Mouse (Mus musculus): ENCODE results near the gene Vps37c. TPM values are rescaled to one million over a fixed set of nuclear protein-coding genes. Genes with fewer than 3 reads are reported as not detected.

The Vps37c gene
- polyA plus RNA-seq, 1 experiment from 2014 or later: 26.2 TPM

DNA sequence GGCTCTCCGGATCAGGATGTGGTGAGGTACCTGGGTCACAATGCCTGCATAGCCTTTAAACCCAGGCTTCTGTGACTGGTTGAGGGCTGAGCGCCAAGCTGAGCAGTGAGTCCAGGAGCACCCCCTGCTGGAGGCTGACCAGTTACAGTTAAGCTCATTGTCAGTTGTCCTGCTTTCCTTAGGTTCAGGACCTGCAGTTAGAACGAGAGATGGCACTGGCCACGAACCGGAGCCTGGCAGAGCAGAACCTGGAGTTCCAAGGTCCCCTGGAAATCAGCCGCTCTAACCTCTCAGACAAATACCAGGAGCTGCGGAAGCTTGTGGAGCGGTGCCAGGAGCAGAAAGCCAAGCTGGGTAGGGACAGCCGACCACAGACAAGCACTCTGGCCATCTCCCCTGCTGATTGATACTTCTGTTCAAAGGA is 21.6 kb downstream of the Vps37c start:
- Histone ChIP-seq H3K9me3 (replicated peaks; ENCODE audit: control insufficient read depth, low read length) (no peaks in the 10 kb centered on the region), H3K9ac (replicated peaks; ENCODE audit: low read length) (no peak overlapping the region), H3K27ac (replicated peaks; ENCODE audit: low read depth, low read length) (no peak overlapping the region), H3K4me3 (ENCODE audit: low read depth, low read length) (no peak overlapping the region), H3K4me2 (ENCODE audit: low read depth, low read length) (no peak overlapping the region), H3K4me1 (ENCODE audit: control insufficient read depth, insufficient read depth, low read length) (no peaks in the 10 kb centered on the region), H3K27me3 (ENCODE audit: control insufficient read depth, insufficient read depth, low read length) (no peaks in the 10 kb centered on the region), H3K36me3 (replicated peaks; ENCODE audit: control insufficient read depth, insufficient read depth, low read depth, low read length) (peaks cover 4% of the 10 kb centered on the region)
- ATAC-seq (replicated peaks; ENCODE audit: insufficient number of reproducible peaks, low FRiP score, low TSS enrichment, low read depth) (peak; percentile 25; the same call in 1 of the 2 replicates), DNase-seq (ENCODE audit: low spot score) (peak; percentile 44)
- 78% methylated on average over 9 of the region's 9 CpGs for WGBS

DNA sequence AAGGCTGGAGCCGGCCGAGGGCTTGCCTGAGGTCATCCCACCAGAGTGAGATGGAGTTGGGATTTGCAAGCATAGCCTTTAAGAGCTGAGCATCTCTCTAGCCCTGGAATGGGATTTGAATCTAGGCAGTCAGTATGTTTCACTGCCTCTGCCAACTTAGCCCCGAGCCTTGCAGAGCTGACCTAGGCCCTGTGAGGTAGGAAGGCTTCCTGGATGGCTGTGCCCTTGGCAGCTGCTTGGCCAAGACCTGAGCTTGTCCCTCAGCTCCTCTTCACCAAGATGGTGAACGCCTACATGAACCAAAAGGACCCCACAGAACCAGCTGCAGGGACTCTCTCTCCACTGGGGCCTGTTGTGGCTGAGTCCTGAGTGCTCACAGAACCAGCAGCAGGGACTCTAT is 22.2 kb downstream of the Vps37c start:
- Histone ChIP-seq H3K4me1 (ENCODE audit: control insufficient read depth, insufficient read depth, low read length) (no peaks in the 10 kb centered on the region), H3K9ac (replicated peaks; ENCODE audit: low read length) (no peak overlapping the region), H3K9me3 (replicated peaks; ENCODE audit: control insufficient read depth, low read length) (no peaks in the 10 kb centered on the region), H3K27me3 (ENCODE audit: control insufficient read depth, insufficient read depth, low read length) (no peaks in the 10 kb centered on the region), H3K4me3 (ENCODE audit: low read depth, low read length) (no peak overlapping the region), H3K4me2 (ENCODE audit: low read depth, low read length) (no peak overlapping the region), H3K27ac (replicated peaks; ENCODE audit: low read depth, low read length) (no peak overlapping the region), H3K36me3 (replicated peaks; ENCODE audit: control insufficient read depth, insufficient read depth, low read depth, low read length) (peaks cover 4% of the 10 kb centered on the region)
- DNase-seq (ENCODE audit: low spot score) (no peak), ATAC-seq (replicated peaks; ENCODE audit: insufficient number of reproducible peaks, low FRiP score, low TSS enrichment, low read depth) (no peak)
- 82% methylated on average over 4 of the region's 4 CpGs for WGBS

DNA sequence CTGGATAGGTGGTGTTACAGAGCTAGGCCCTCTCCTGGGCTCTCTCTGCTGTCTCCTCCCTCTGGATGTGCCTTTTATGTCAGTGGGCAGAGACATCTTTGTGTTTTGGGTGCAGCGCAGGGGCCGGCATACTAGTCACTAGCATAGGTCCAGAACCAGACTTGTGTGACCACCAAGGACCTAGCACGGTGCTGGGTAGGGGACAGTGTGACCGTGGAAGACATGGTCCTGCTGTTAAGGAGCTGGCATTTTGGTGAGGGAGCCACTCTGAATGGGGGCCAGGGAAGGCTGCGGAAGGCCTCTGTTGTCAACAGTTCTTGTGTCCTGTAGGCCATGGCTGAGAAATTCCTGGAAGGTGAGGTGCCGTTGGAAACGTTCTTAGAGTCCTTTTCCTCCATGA is 23.7 kb downstream of the Vps37c start:
- H3K9me3 ChIP-seq (replicated peaks; ENCODE audit: control insufficient read depth, low read length): no peaks in the 10 kb centered on the region
- 92% methylated on average over 7 of the region's 7 CpGs for WGBS
- no peak overlapping the region for H3K27ac ChIP-seq (replicated peaks; ENCODE audit: low read depth, low read length)
- no peak overlapping the region for H3K4me2 ChIP-seq (ENCODE audit: low read depth, low read length)
- DNase-seq (ENCODE audit: low spot score): no peak
- H3K4me3 ChIP-seq (ENCODE audit: low read depth, low read length): no peak overlapping the region
- no peaks in the 10 kb centered on the region for H3K27me3 ChIP-seq (ENCODE audit: control insufficient read depth, insufficient read depth, low read length)
- no peaks in the 10 kb centered on the region for H3K4me1 ChIP-seq (ENCODE audit: control insufficient read depth, insufficient read depth, low read length)
- no peak overlapping the region for H3K9ac ChIP-seq (replicated peaks; ENCODE audit: low read length)
- no peak for ATAC-seq (replicated peaks; ENCODE audit: insufficient number of reproducible peaks, low FRiP score, low TSS enrichment, low read depth)
- H3K36me3 ChIP-seq (replicated peaks; ENCODE audit: control insufficient read depth, insufficient read depth, low read depth, low read length): peaks cover 4% of the 10 kb centered on the region

DNA sequence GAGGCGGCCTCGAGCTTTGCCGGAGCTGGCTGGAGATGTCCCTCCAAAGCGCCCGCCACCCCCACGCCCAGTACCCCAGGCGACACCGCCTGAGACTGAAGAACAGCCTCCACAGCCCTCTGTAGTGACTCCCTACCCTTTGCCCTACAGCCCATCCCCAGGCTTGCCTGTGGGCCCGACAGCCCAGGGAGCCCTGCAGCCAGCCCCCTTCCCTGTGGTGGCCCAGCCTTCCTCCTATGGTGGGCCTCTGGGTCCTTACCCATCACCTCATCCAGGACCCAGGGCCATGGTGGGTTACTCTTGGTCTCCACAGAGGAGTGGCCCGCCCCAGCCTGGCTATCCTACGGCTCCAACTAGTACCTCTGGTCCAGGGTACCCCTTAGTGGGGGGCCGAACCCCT is 24.1 kb downstream of the Vps37c start:
- Histone ChIP-seq H3K9ac (replicated peaks; ENCODE audit: low read length) (no peak overlapping the region), H3K9me3 (replicated peaks; ENCODE audit: control insufficient read depth, low read length) (no peaks in the 10 kb centered on the region), H3K36me3 (replicated peaks; ENCODE audit: control insufficient read depth, insufficient read depth, low read depth, low read length) (peaks cover 4% of the 10 kb centered on the region), H3K27ac (replicated peaks; ENCODE audit: low read depth, low read length) (no peak overlapping the region), H3K4me2 (ENCODE audit: low read depth, low read length) (no peak overlapping the region), H3K27me3 (ENCODE audit: control insufficient read depth, insufficient read depth, low read length) (no peaks in the 10 kb centered on the region), H3K4me1 (ENCODE audit: control insufficient read depth, insufficient read depth, low read length) (no peaks in the 10 kb centered on the region), H3K4me3 (ENCODE audit: low read depth, low read length) (no peak overlapping the region)
- WGBS: 96% methylated on average over 12 of the region's 12 CpGs
- ATAC-seq (replicated peaks; ENCODE audit: insufficient number of reproducible peaks, low FRiP score, low TSS enrichment, low read depth) (0 out of 2 replicates have a peak, but pooled peaks have one; percentile 8), DNase-seq (ENCODE audit: low spot score) (no peak)

DNA sequence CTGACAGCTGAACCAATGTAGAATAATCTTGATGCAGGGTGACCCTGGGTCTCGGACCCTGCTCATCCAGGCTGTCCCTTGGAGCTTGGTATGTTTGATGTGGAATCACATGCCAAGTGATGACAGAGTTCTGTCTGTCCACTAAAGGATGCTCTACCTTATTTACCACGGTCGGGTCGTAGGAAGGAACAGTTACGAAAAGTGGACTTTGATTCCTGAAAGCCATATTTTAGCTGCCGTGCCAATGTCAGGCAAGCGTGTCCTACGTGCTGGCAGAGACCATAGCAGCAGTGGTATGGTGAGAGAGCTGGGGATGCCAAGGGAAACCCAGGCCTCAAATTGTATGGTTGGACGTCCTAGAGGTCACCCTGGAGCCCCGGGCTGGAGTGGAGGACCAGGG is 25.0 kb downstream of the Vps37c start:
- Histone ChIP-seq H3K9ac (replicated peaks; ENCODE audit: low read length) (no peak overlapping the region), H3K36me3 (replicated peaks; ENCODE audit: control insufficient read depth, insufficient read depth, low read depth, low read length) (peaks cover 4% of the 10 kb centered on the region), H3K4me2 (ENCODE audit: low read depth, low read length) (no peak overlapping the region), H3K27me3 (ENCODE audit: control insufficient read depth, insufficient read depth, low read length) (no peaks in the 10 kb centered on the region), H3K4me3 (ENCODE audit: low read depth, low read length) (no peak overlapping the region), H3K27ac (replicated peaks; ENCODE audit: low read depth, low read length) (no peak overlapping the region), H3K4me1 (ENCODE audit: control insufficient read depth, insufficient read depth, low read length) (no peaks in the 10 kb centered on the region), H3K9me3 (replicated peaks; ENCODE audit: control insufficient read depth, low read length) (no peaks in the 10 kb centered on the region)
- no peak for ATAC-seq (replicated peaks; ENCODE audit: insufficient number of reproducible peaks, low FRiP score, low TSS enrichment, low read depth)
- WGBS: 93% methylated on average over 10 of the region's 10 CpGs
- DNase-seq (ENCODE audit: low spot score): no peak

DNA sequence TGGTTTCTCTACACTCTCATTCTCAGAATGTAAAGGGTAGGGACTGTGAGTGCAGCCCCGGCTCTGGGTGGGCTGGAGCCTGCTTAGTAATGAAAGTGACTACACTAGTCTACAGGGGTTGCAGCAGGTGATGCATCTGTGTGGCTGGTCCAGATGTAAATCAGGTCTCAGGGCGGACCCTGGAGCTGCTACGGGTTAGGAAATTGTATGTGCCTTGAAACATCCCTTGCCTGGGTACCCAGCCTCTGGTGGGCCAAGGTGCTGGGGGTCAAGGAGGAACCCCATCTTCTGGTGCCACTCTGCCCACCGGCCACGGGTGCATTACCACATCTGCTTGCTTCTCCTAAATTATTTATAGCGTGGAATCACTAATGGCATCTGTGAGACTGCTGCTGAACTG is 25.6 kb downstream of the Vps37c start:
- Histone ChIP-seq H3K9me3 (replicated peaks; ENCODE audit: control insufficient read depth, low read length) (no peaks in the 10 kb centered on the region), H3K4me1 (ENCODE audit: control insufficient read depth, insufficient read depth, low read length) (no peaks in the 10 kb centered on the region), H3K4me3 (ENCODE audit: low read depth, low read length) (no peak overlapping the region), H3K9ac (replicated peaks; ENCODE audit: low read length) (no peak overlapping the region), H3K27me3 (ENCODE audit: control insufficient read depth, insufficient read depth, low read length) (no peaks in the 10 kb centered on the region), H3K4me2 (ENCODE audit: low read depth, low read length) (no peak overlapping the region), H3K27ac (replicated peaks; ENCODE audit: low read depth, low read length) (no peak overlapping the region), H3K36me3 (replicated peaks; ENCODE audit: control insufficient read depth, insufficient read depth, low read depth, low read length) (peaks cover 4% of the 10 kb centered on the region)
- DNase-seq (ENCODE audit: low spot score) (no peak), ATAC-seq (replicated peaks; ENCODE audit: insufficient number of reproducible peaks, low FRiP score, low TSS enrichment, low read depth) (no peak)
- WGBS: 79% methylated on average over 6 of the region's 6 CpGs

DNA sequence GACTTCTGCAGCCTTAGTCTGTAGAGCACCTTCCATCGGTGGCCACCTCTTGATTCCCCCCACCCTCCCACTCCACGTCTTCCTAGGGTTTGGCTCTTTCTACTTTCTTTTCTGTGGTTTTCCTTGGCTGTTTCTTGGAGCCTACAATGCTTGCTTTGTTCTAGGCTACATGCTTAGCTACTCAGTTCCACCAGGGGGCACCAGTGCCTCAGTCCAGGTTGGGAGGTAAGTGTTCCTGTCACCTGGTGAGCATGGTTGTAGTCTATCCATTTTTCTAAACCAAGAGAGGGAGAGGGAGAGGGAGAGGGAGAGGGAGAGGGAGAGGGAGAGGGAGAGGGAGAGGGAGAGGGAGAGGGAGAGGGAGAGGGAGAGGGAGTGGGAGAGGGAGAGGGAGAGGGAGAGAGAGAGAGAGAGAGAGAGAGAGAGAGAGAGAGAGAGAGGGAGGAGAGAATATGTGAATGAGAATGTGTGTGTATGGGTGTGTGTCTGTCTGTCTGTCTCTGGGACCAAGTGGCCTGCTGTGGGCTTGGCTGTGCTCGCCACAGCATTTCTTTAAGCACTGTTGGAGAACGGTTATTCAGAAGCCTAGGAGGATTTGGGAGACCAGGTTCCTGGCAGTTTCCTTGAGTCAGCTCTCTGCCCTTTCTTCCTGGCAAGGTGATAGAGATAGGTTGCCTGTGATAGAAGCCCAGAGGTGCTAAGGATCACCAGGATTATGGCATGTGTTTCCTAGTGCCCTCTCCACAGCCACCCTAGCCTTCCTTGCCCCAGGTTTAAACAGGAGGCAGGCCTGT is 26.3 kb downstream of the Vps37c start:
- peak; percentile 84 for DNase-seq (ENCODE audit: low spot score)
- no peak for ATAC-seq (replicated peaks; ENCODE audit: insufficient number of reproducible peaks, low FRiP score, low TSS enrichment, low read depth)
- H3K9ac ChIP-seq (replicated peaks; ENCODE audit: low read length): no peak overlapping the region
- 37% methylated on average over 4 of the region's 4 CpGs for WGBS
- H3K4me2 ChIP-seq (ENCODE audit: low read depth, low read length): no peak overlapping the region
- no peaks in the 10 kb centered on the region; the same call in 1 of the 2 replicates for H3K4me1 ChIP-seq (ENCODE audit: control insufficient read depth, insufficient read depth, low read length)
- H3K9me3 ChIP-seq (replicated peaks; ENCODE audit: control insufficient read depth, low read length): no peaks in the 10 kb centered on the region
- H3K36me3 ChIP-seq (replicated peaks; ENCODE audit: control insufficient read depth, insufficient read depth, low read depth, low read length): peaks cover 4% of the 10 kb centered on the region
- no peaks in the 10 kb centered on the region for H3K27me3 ChIP-seq (ENCODE audit: control insufficient read depth, insufficient read depth, low read length)
- no peak overlapping the region for H3K27ac ChIP-seq (replicated peaks; ENCODE audit: low read depth, low read length)
- no peak overlapping the region for H3K4me3 ChIP-seq (ENCODE audit: low read depth, low read length)

DNA sequence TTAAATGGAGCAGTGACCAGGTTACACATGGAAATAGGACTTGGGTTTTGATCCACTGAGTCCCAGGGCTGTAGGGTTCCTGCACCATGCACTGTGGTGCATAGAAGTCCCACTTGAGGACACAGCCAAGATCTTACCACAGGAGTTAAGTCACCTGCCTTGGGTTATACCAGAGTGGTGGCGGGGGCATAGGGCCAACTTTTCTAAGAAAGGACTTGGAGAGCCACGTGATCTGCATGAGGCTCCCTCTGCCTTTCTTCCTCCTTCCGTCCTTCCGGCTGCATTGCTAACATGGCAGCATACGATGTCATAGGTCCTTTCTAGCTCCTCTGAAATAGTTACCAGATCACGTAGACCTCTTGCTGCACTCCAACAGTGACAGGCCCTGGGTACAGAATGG is 26.9 kb downstream of the Vps37c start:
- ATAC-seq (replicated peaks; ENCODE audit: insufficient number of reproducible peaks, low FRiP score, low TSS enrichment, low read depth) (no peak), DNase-seq (ENCODE audit: low spot score) (no peak)
- no peak overlapping the region for H3K9ac ChIP-seq (replicated peaks; ENCODE audit: low read length)
- H3K27me3 ChIP-seq (ENCODE audit: control insufficient read depth, insufficient read depth, low read length): no peaks in the 10 kb centered on the region
- H3K27ac ChIP-seq (replicated peaks; ENCODE audit: low read depth, low read length): no peak overlapping the region
- 85% methylated on average over 6 of the region's 6 CpGs for WGBS
- no peaks in the 10 kb centered on the region for H3K9me3 ChIP-seq (replicated peaks; ENCODE audit: control insufficient read depth, low read length)
- no peak overlapping the region for H3K4me3 ChIP-seq (ENCODE audit: low read depth, low read length)
- peaks cover 4% of the 10 kb centered on the region for H3K36me3 ChIP-seq (replicated peaks; ENCODE audit: control insufficient read depth, insufficient read depth, low read depth, low read length)
- no peaks in the 10 kb centered on the region; the same call in 1 of the 2 replicates for H3K4me1 ChIP-seq (ENCODE audit: control insufficient read depth, insufficient read depth, low read length)
- no peak overlapping the region for H3K4me2 ChIP-seq (ENCODE audit: low read depth, low read length)
